Mouse (Mus musculus) thymus, adult 2 months (tissue): ENCODE measurements around the gene Angptl2.

Experiments used
- CTCF ChIP-seq: fragments of 200-500 bp; IDR thresholded peaks from 2 replicates; pipeline ENCODE4 v1.5.1; 2012; ENCODE audit warnings: mild to moderate bottlenecking, control low read depth, low read length, moderate library complexity, borderline replicate concordance; ENCODE audit not compliant: control insufficient read depth, poor library complexity, insufficient read depth; ENCODE audit errors: extremely low read depth
- POLR2A ChIP-seq: fragments of 200-500 bp; IDR thresholded peaks from 2 replicates; pipeline ENCODE4 v1.6.1; 2012; ENCODE audit warnings: mild to moderate bottlenecking, low read length, control low read depth, moderate library complexity; ENCODE audit not compliant: control insufficient read depth, poor library complexity, insufficient read depth; ENCODE audit errors: extremely low read depth

DNA sequence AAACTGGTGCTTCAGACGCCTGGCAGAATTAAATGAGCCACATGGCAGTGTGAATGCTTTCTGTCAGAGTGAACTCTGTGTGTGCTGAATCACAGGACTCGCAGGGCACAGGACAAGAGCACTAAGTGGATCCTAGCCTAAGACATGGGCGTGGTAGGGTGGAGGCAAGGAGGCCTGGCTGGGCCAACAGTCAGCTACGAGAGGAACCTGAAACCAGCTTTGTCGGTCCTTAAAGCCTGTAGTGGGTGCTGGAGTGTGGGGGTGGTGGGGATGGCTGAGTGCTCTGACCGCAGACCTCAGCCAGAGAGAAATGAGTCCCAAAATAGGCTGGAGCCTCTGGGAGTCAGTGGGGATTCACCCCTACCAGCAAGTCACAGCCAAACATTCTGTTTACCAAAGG lies 12.6 kb upstream of the Angptl2 start:
- TF ChIP-seq POLR2A (no peak), CTCF (no peak)
